Mouse (Mus musculus) neural tube, embryonic 13.5 days (tissue): ENCODE data around the gene Enpp4. TPM values are rescaled to one million over a fixed set of nuclear protein-coding genes. Genes with fewer than 3 reads are reported as not detected.

ENCODE experiments used
- ATAC-seq: fragments of 200-750 bp; cut with Nextera tagmentation; 2 replicates; pipeline ENCODE4 v1.8.0; 2017; ENCODE audit warnings: low read depth, mild to moderate bottlenecking, moderate TSS enrichment, moderate library complexity
- H3K27ac ChIP-seq: fragments of 300-500 bp; sonication (generic); replicated peaks from 2 replicates; pipeline ENCODE4 v1.5.1; 2015; ENCODE audit warnings: moderate library complexity, mild to moderate bottlenecking, inconsistent platforms
- H3K27me3 ChIP-seq: fragments of 300-500 bp; sonication (generic); 2 replicates; pipeline ENCODE4 v1.6.1; 2015; ENCODE audit warnings: mild to moderate bottlenecking, inconsistent platforms
- H3K36me3 ChIP-seq: fragments of 300-500 bp; sonication (generic); 2 replicates; pipeline ENCODE4 v1.6.1; 2015; ENCODE audit warnings: mild to moderate bottlenecking, inconsistent platforms
- H3K4me1 ChIP-seq: fragments of 300-500 bp; sonication (generic); replicated peaks from 2 replicates; pipeline ENCODE4 v1.6.1; 2015; ENCODE audit warnings: inconsistent platforms
- H3K4me2 ChIP-seq: fragments of 300-500 bp; sonication (generic); 2 replicates; pipeline ENCODE4 v1.6.1; 2015; ENCODE audit warnings: inconsistent platforms, mild to moderate bottlenecking, moderate library complexity
- H3K4me3 ChIP-seq: fragments of 300-500 bp; sonication (generic); 2 replicates; pipeline ENCODE4 v1.5.1; 2015; ENCODE audit warnings: mild to moderate bottlenecking, inconsistent platforms
- H3K9ac ChIP-seq: fragments of 300-500 bp; sonication (generic); 2 replicates; pipeline ENCODE4 v1.6.1; 2015; ENCODE audit warnings: moderate library complexity, mild to moderate bottlenecking, inconsistent platforms
- H3K9me3 ChIP-seq: fragments of 300-500 bp; sonication (generic); 2 replicates; pipeline ENCODE4 v1.6.1; 2016; ENCODE audit warnings: inconsistent platforms
- WGBS: fragments of 180-500 bp; shearing (Covaris S2); methylation state at CpG from one replicate; pipeline ENCODE4 v1.1.7; 2015; 5-methylcytosine and 5-hydroxymethylcytosine counted together
- polyA plus RNA-seq: library from polyadenylated mRNA; unstranded; fragments of >200 nt; fragmentation: Nextera tagmentation; extraction: Ambion mirVana; gene quantifications from 2 replicates; pipeline ENCODE4 v1.2.1, GENCODE M21; 2015

Enpp4 gene
- polyA plus RNA-seq, 1 experiment from 2014 or later, result 5.7 TPM

DNA sequence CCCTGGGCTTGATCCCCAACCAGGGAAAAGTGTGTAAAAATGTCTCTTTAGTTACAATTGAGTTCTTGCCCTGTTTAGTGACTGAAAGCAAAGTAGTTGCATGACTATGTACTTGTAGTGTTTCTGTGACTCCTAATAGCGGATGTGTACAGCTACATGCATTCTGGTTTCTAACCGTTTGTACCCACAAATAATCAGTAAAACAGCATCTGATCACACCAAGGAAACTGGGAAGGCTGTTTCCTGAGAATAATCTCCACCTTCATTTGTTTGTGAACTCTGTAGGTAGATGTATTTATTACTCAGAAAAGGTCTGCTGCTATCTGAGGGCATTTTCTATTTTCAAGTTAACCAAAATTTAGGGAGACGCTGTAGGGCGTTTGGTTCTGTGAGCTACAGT is 22.5 kb downstream of the Enpp4 start:
- no peaks in the 10 kb centered on the region for H3K9me3 ChIP-seq
- H3K27me3 ChIP-seq, result no peaks in the 10 kb centered on the region
- ATAC-seq, result no peak
- 94% methylated on average over 4 of the region's 4 CpGs for WGBS
- H3K27ac ChIP-seq, result no peak overlapping the region
- H3K4me1 ChIP-seq, result peaks cover 30% of the 10 kb centered on the region
- no peak overlapping the region for H3K9ac ChIP-seq
- no peak overlapping the region for H3K4me2 ChIP-seq
- no peak overlapping the region for H3K4me3 ChIP-seq
- H3K36me3 ChIP-seq, result peaks cover 62% of the 10 kb centered on the region

DNA sequence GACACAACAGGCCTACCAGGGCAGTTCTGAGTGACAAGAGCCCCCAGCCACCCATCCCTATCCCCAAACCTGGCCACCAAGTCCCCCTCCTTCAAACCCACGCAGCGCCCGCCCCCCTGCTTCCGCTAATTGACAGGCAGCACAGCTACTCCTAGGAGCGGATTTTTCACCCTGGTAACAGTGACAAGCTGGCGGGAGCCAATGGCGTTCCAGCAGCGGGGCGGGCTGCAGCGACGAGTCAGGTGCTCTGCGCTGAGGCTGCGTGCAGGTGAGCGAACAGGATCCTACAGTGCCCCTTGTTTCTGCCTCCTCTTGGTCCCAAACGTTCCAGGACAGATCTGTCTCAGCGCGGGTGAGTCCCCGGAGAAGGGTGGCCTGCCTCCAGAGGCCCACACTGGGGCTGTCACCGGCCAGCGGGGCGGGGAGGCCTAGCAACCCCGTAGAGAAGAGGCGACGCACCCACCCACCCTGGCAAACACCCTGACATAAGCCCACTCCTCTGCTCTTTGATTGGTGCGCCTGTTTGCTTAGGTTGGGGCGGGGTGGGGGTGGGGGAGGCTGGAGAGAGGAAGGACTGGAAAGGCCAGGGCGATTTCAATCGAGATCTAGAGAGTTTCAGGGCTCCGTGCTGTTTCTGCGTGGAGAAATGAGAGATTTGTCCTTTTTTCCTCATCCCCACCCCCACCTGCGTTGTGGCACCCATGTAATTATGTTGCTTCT is 26.8 kb downstream of the Enpp4 start, which contains the start of gene Enpp5:
Gene Enpp5 (plus strand): TSS at position 183 of the 720 bp plus-strand sequence.
- Histone ChIP-seq H3K4me1 (peaks cover 30% of the 10 kb centered on the region), H3K27ac (peak within 1 kb of the TSS; percentile 91), H3K4me3 (peak within 1 kb of the TSS; percentile 66), H3K4me2 (peak within 1 kb of the TSS; percentile 77), H3K36me3 (peaks cover 34% of the 10 kb centered on the region), H3K9me3 (no peaks in the 10 kb centered on the region), H3K9ac (peak within 1 kb of the TSS; percentile 83), H3K27me3 (no peaks in the 10 kb centered on the region)
- peak; percentile 99 for ATAC-seq
- under 1% methylated on average over 31 of the region's 31 CpGs for WGBS

GRCm38 (mm10) chr17:44077843-44078160 is 27.8 kb downstream of the Enpp4 start:
- Histone ChIP-seq H3K4me3 (no peak overlapping the region), H3K4me2 (no peak overlapping the region), H3K27me3 (no peaks in the 10 kb centered on the region), H3K9ac (no peak overlapping the region), H3K36me3 (peaks cover 24% of the 10 kb centered on the region), H3K4me1 (peaks cover 25% of the 10 kb centered on the region), H3K27ac (no peak overlapping the region), H3K9me3 (no peaks in the 10 kb centered on the region)
- no peak for ATAC-seq
- 68% methylated on average over 2 of the region's 2 CpGs for WGBS

- Histone ChIP-seq H3K27ac (no peak overlapping the region), H3K4me1 (peaks cover 20% of the 10 kb centered on the region), H3K4me3 (no peak overlapping the region), H3K9ac (no peak overlapping the region), H3K4me2 (no peak overlapping the region), H3K9me3 (no peaks in the 10 kb centered on the region), H3K27me3 (no peaks in the 10 kb centered on the region), H3K36me3 (peaks cover 19% of the 10 kb centered on the region)
- 81% methylated on average over 12 of the region's 12 CpGs for WGBS
- no peak for ATAC-seq
Measured at GRCm38 (mm10) chr17:44077146-44077842, 28.3 kb downstream of the Enpp4 start.

DNA sequence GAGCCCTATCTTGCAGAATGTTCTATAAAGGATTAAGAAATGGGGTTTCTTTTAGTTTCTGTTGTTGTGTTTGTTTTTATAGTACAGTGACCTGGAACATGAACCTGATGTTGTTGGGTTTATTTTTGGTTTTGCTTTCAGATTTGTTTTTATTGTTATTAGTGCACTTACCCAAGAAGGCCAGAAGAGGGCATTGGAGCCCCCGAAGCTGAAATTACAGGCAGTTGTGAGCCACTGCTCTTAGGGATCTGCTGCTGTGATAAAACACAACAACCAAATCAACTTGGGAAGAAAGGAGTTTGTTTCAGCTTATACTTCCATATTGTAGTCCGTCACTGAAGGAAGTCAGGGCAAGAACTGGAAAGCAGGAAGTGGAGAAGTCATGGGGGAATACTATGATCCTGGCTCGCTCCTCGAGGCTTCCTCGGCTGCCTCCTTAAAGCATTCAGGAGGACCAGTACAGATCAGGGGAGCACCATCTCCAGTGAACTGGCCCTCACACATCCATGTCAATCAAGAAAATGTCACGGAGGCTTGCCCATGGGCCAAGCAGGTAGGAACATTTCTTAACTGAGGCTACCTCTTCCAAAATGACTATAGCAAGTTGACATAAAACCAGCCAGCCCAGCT is 29.4 kb downstream of the Enpp4 start:
- Histone ChIP-seq H3K27me3 (no peaks in the 10 kb centered on the region), H3K4me3 (no peak overlapping the region), H3K9me3 (no peaks in the 10 kb centered on the region), H3K27ac (no peak overlapping the region), H3K4me2 (no peak overlapping the region), H3K9ac (no peak overlapping the region), H3K4me1 (peaks cover 9% of the 10 kb centered on the region), H3K36me3 (peaks cover 8% of the 10 kb centered on the region)
- 59% methylated on average over 6 of the region's 6 CpGs for WGBS
- no peak for ATAC-seq

DNA sequence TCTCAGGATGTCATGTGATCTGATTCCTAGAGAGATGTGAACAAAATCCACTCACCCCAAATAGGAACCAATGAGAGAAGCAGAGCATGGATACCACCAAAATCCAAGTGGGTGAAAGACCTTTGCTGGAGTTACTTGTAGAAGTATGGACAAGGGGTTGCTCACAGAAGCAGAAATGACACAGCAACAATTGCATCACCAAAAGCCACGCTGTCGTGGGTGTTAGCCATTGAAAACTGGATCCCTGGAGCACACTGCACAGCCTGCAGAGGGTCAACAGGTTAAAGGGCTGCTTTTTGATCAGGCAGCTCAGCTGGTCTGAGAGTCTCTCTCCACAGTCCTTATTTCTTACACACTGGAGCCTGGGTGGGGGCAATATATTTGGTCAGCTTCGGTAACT is 30.0 kb downstream of the Enpp4 start:
- Histone ChIP-seq H3K4me2 (no peak overlapping the region), H3K9me3 (no peaks in the 10 kb centered on the region), H3K36me3 (peaks cover 2% of the 10 kb centered on the region; the same call in 1 of the 2 replicates), H3K4me3 (no peak overlapping the region), H3K27ac (no peak overlapping the region), H3K27me3 (no peaks in the 10 kb centered on the region), H3K9ac (no peak overlapping the region), H3K4me1 (peaks cover 8% of the 10 kb centered on the region)
- no peak for ATAC-seq
- 72% methylated on average over 3 of the region's 3 CpGs for WGBS

- H3K4me3 ChIP-seq, result no peak overlapping the region
- no peaks in the 10 kb centered on the region for H3K36me3 ChIP-seq
- H3K4me2 ChIP-seq, result no peak overlapping the region
- H3K27me3 ChIP-seq, result no peaks in the 10 kb centered on the region
- H3K27ac ChIP-seq, result no peak overlapping the region
- no peak overlapping the region for H3K9ac ChIP-seq
- no peak for ATAC-seq
- no peaks in the 10 kb centered on the region for H3K4me1 ChIP-seq
- H3K9me3 ChIP-seq, result no peaks in the 10 kb centered on the region
Measured at GRCm38 (mm10) chr17:44071680-44072079, 33.9 kb downstream of the Enpp4 start.

DNA sequence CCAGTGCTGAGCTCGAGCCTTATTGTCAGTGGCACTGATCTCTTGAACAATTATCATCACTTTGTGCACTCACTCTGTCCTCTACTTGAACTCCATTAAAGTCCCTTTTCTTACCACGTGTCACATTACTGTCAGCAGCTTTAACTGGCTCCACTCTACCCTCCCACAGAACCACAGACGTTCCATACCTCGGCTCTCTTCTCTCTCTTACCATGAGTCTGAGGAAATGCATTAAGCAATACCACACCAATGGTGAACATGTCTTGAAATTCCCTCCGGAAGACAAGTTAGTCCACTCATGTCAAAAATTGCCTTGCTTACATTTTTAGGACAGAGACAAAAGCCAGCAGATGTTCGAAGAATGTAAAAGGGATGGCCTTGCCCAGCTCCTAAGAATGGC is 36.7 kb downstream of the Enpp4 start:
- Histone ChIP-seq H3K4me3 (no peak overlapping the region), H3K4me2 (no peak overlapping the region), H3K27ac (no peak overlapping the region), H3K27me3 (no peaks in the 10 kb centered on the region), H3K9ac (no peak overlapping the region), H3K36me3 (no peaks in the 10 kb centered on the region), H3K4me1 (no peaks in the 10 kb centered on the region), H3K9me3 (no peaks in the 10 kb centered on the region)
- WGBS, result 76% methylated on average over 6 of the region's 6 CpGs
- no peak for ATAC-seq

DNA sequence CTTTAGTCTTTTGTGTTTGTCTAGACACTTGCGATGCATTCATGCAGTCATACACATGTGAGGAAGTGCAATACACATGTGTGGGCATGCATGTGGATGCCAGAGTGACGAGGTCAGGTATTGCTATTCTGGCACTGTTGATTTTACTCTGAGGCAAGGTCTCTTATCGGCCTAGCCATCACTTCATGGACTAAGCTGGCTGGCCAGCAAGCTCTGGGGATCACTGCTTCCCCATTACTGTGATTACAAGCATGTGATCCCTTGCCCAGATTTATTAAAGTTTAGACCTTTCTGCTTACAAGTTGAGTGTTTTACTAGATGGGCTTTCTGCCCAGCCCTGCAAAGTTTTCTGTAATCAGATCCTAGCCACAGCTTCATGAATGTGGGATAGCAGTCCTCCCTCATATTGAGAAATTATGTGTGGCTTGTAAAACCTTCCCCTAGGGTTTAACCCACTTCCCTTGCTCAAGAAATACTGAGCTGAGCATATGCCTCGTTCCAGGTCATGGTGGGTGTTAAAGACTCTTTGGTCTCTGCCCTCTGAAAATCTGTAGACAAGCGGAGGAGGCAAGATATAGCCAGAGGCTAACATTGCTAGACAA is 44.2 kb downstream of the Enpp4 start:
- no peak overlapping the region for H3K27ac ChIP-seq
- H3K4me2 ChIP-seq, result no peak overlapping the region
- no peaks in the 10 kb centered on the region for H3K9me3 ChIP-seq
- no peaks in the 10 kb centered on the region for H3K36me3 ChIP-seq
- no peak for ATAC-seq
- no peak overlapping the region for H3K9ac ChIP-seq
- 81% methylated on average over 5 of the region's 5 CpGs for WGBS
- H3K4me1 ChIP-seq, result no peaks in the 10 kb centered on the region
- H3K4me3 ChIP-seq, result no peak overlapping the region
- no peaks in the 10 kb centered on the region for H3K27me3 ChIP-seq

DNA sequence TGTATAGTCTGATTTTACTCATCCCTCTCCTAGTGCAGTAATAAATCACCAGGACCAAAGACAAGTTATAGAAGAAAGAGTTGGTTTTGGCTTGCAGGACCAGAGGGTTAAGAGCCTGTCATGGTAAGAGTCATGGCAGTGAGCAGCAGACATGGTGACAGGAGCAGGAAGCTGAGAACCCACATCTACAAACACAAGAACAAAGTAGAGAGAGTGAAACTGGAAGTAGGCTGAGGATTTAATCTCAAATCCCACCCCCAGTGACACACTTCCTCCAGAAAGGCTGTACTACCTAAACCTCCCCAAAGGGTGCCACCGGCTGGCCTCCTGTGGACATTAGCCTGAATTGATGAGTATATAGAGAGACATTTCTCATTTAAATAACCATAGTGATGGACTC is 44.8 kb downstream of the Enpp4 start:
- Histone ChIP-seq H3K36me3 (no peaks in the 10 kb centered on the region), H3K4me2 (no peak overlapping the region), H3K4me3 (no peak overlapping the region), H3K27me3 (no peaks in the 10 kb centered on the region), H3K4me1 (no peaks in the 10 kb centered on the region), H3K9ac (no peak overlapping the region), H3K27ac (no peak overlapping the region), H3K9me3 (no peaks in the 10 kb centered on the region)
- 90% methylated on average over 1 of the region's 1 CpGs for WGBS
- ATAC-seq, result no peak

GRCm38 (mm10) chr17:44058145-44058544 is 47.5 kb downstream of the Enpp4 start:
- H3K27ac ChIP-seq, result no peak overlapping the region
- no peak overlapping the region for H3K4me2 ChIP-seq
- no peak for ATAC-seq
- no peaks in the 10 kb centered on the region for H3K4me1 ChIP-seq
- H3K36me3 ChIP-seq, result no peaks in the 10 kb centered on the region
- no peaks in the 10 kb centered on the region for H3K27me3 ChIP-seq
- no peak overlapping the region for H3K9ac ChIP-seq
- no peak overlapping the region for H3K4me3 ChIP-seq
- no peaks in the 10 kb centered on the region for H3K9me3 ChIP-seq

DNA sequence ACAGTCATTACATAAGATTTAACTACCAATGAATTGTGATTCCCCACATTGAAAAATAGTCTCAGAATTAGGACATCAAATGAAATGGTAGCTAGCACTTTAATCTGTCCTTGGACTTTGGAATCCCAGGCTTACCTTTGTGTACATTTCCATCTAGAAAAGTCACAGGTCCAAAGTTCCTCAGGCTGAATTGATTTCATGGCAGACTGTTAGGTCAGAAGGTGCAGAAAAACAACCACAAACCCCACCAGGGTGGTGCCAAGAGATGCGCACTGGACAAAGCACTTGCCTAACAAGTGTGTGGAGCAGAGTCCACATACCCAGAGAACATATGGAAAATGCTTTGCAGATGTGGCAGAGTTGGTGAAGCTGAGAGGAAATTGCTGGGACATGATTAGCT is 48.5 kb downstream of the Enpp4 start:
- Histone ChIP-seq H3K9me3 (no peaks in the 10 kb centered on the region), H3K36me3 (no peaks in the 10 kb centered on the region), H3K4me1 (no peaks in the 10 kb centered on the region), H3K4me3 (no peak overlapping the region), H3K27ac (no peak overlapping the region), H3K9ac (no peak overlapping the region), H3K27me3 (no peaks in the 10 kb centered on the region), H3K4me2 (no peak overlapping the region)
- 96% methylated on average over 1 of the region's 1 CpGs for WGBS
- no peak for ATAC-seq
